Mouse (Mus musculus) lung, embryonic 14.5 days (tissue): Measurements from ENCODE around the gene Gm13090. TPM values are rescaled to one million over a fixed set of nuclear protein-coding genes. Genes with fewer than 3 reads are reported as not detected.

Experiments used
- ATAC-seq: fragments of 200-750 bp; cut with Nextera tagmentation; 2 replicates; pipeline ENCODE4 v1.8.0; 2017; ENCODE audit warnings: mild to moderate bottlenecking, moderate TSS enrichment, moderate library complexity; ENCODE audit not compliant: insufficient read depth
- DNase-seq: peaks from one replicate; pipeline ENCODE4 v3.0.0-alpha.2; 2015
- H3K27ac ChIP-seq: fragments of 300-500 bp; sonication (generic); 2 replicates; pipeline ENCODE4 v1.5.1; 2014; ENCODE audit warnings: low read depth, mild to moderate bottlenecking, moderate library complexity
- H3K27me3 ChIP-seq: fragments of 300-500 bp; sonication (generic); 2 replicates; pipeline ENCODE4 v1.6.1; 2014; ENCODE audit warnings: low read length, control low read depth; ENCODE audit not compliant: insufficient read depth
- H3K36me3 ChIP-seq: fragments of 300-500 bp; sonication (generic); 2 replicates; pipeline ENCODE4 v1.6.1; 2014; ENCODE audit warnings: control low read depth; ENCODE audit not compliant: insufficient read depth
- H3K4me1 ChIP-seq: fragments of 300-500 bp; sonication (generic); 2 replicates; pipeline ENCODE4 v1.6.1; 2014; ENCODE audit warnings: antibody characterized with exemption, control low read depth; ENCODE audit not compliant: insufficient read depth
- H3K4me2 ChIP-seq: fragments of 300-500 bp; sonication (generic); 2 replicates; pipeline ENCODE4 v1.6.1; 2014; ENCODE audit warnings: mild to moderate bottlenecking
- H3K4me3 ChIP-seq: fragments of 300-500 bp; sonication (generic); 2 replicates; pipeline ENCODE4 v1.5.1; 2014; ENCODE audit warnings: low read depth, low read length
- H3K9ac ChIP-seq: fragments of 300-500 bp; sonication (generic); 2 replicates; pipeline ENCODE4 v1.6.1; 2014
- H3K9me3 ChIP-seq: fragments of 300-500 bp; sonication (generic); 2 replicates; pipeline ENCODE4 v1.6.1; 2016; ENCODE audit warnings: low read depth, low read length, control low read depth
- CTCF ChIP-seq: IDR thresholded peaks from 2 replicates; pipeline ENCODE4 v1.5.1; 2016; ENCODE audit warnings: antibody characterized with exemption, low read depth
- WGBS: fragments of 180-500 bp; shearing (Covaris S2); extraction: QIAGEN DNeasy Blood & Tissue Kit; methylation state at CpG from one replicate; pipeline ENCODE4 v1.1.7; 2014; 5-methylcytosine and 5-hydroxymethylcytosine counted together
- polyA plus RNA-seq: library from polyadenylated mRNA; unstranded; fragments of >200 nt; fragmentation: Nextera tagmentation; extraction: Ambion mirVana; gene quantifications from 2 replicates; pipeline ENCODE4 v1.2.1, GENCODE M21; 2014

Gm13090 gene
- polyA plus RNA-seq, 1 experiment from 2014 or later = not detected

DNA sequence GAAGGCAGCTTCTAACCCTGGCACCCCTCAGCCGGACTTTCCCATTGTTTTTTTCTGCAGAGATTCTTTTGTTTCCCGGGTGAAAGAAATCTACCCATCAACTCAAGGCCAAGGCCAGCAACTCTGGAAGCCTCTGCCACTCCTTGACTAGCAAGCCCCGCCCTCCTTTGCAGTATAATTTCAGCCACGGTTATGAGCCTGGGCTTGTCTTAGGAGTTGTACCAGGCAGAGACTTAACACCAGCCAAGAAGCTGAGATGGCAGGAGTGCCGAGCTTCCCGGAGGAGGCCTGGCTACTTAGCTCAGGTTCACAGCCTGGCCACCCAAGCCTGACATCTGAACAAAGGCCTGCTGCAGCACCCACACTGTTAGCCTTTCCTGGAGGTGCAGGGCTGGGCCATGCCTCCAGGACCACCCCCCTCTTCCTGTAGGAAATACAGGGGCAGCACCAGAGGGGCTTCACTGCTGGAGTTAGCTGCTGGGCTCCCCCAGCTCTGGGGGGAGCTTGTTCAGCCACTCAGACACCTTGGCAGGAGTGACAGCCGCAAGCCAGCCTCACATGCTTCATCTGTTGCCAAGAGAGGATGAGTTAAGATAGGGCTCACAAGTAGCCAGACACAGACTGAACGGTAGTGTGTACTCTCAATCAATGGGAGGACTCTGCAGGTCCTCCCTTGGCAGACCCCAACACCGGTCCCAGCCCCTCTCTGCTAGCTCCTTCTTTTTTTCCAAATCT, 41.6 kb downstream of the Gm13090 start:
- WGBS = 58% methylated on average over 9 of the region's 9 CpGs
- Histone ChIP-seq H3K36me3 (no peaks in the 10 kb centered on the region), H3K4me2 (no peak overlapping the region), H3K9ac (no peak overlapping the region), H3K4me3 (no peak overlapping the region), H3K4me1 (no peaks in the 10 kb centered on the region), H3K9me3 (no peaks in the 10 kb centered on the region), H3K27ac (no peak overlapping the region), H3K27me3 (no peaks in the 10 kb centered on the region)
- DNase-seq = no peak
- no peak for ATAC-seq
- TF ChIP-seq CTCF = no peak

DNA sequence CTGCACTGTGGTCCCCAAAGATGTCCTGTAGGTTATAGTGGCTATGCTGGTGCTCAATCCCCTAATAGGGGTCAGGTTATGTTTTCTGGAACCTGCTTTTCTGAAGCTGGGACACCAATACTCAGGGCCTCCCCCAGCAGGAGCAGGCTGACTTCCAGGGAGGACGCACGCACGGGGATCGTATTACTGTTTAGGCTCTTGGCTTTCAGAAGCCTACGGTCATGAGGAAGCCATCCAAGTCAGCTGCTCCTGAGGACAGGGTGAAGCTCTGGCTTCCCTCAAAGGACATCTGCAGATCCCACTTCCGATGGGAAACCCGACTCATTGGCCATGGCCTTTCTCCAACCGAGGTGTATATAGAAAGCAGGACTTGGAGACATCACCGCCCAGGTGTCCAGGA, 43.1 kb downstream of the Gm13090 start:
- Histone ChIP-seq H3K27ac (no peak overlapping the region), H3K4me3 (no peak overlapping the region), H3K9me3 (no peaks in the 10 kb centered on the region), H3K9ac (no peak overlapping the region), H3K36me3 (no peaks in the 10 kb centered on the region), H3K4me2 (no peak overlapping the region), H3K4me1 (no peaks in the 10 kb centered on the region), H3K27me3 (no peaks in the 10 kb centered on the region)
- 52% methylated on average over 9 of the region's 9 CpGs for WGBS
- no peak for TF ChIP-seq CTCF
- ATAC-seq (no peak), DNase-seq (no peak)

DNA sequence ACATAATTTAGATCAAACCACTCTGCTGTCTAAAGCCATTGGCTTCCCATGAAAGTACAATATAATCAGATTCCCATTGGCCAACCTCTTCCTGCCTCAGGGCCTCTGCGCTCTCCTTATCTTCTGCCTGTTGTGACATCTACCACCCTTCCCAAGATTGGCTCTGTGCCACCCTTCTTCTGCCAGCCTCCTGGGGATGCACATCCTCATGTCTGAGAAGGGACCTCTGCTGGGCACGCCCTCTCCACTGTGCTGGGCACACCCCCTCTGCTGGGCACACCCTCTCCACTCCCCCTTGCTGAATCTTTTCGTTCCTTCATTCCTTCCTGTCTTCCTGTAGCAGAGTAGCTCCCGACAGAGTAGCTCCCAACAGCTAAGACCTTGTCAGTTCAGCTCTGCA, 44.4 kb downstream of the Gm13090 start:
- Histone ChIP-seq H3K9ac (no peak overlapping the region), H3K36me3 (no peaks in the 10 kb centered on the region), H3K4me1 (no peaks in the 10 kb centered on the region), H3K9me3 (no peaks in the 10 kb centered on the region), H3K4me3 (no peak overlapping the region), H3K27me3 (no peaks in the 10 kb centered on the region), H3K4me2 (no peak overlapping the region), H3K27ac (no peak overlapping the region)
- WGBS = 49% methylated on average over 4 of the region's 4 CpGs
- no peak for ATAC-seq
- DNase-seq = no peak
- no peak for TF ChIP-seq CTCF

DNA sequence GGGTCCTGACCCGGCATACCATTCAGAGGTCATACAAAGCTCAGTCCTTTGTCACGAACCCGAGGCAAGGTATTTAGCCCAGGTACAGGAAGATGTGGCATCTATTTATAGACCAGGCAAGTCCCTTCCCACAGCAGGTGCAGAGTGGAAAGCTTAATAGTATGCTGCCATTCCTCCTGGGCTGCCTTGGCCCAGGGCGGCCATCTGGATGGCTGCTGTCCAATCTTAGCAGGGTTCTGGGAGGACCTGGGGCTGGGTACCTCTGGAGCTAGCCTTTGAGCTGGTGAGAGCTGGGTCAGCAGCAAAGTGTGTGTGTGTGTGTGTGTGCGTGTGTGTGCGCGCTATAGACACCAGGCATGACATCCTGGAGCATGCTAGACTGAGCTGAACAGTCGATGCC, 46.1 kb downstream of the Gm13090 start:
- Histone ChIP-seq H3K9me3 (no peaks in the 10 kb centered on the region), H3K36me3 (no peaks in the 10 kb centered on the region), H3K4me2 (no peak overlapping the region), H3K4me1 (peaks cover 3% of the 10 kb centered on the region; the same call in 1 of the 2 replicates), H3K4me3 (no peak overlapping the region), H3K27ac (no peak overlapping the region), H3K9ac (no peak overlapping the region), H3K27me3 (peaks cover 8% of the 10 kb centered on the region)
- TF ChIP-seq CTCF = no peak
- ATAC-seq (no peak), DNase-seq (no peak)
- 80% methylated on average over 8 of the region's 8 CpGs for WGBS

DNA sequence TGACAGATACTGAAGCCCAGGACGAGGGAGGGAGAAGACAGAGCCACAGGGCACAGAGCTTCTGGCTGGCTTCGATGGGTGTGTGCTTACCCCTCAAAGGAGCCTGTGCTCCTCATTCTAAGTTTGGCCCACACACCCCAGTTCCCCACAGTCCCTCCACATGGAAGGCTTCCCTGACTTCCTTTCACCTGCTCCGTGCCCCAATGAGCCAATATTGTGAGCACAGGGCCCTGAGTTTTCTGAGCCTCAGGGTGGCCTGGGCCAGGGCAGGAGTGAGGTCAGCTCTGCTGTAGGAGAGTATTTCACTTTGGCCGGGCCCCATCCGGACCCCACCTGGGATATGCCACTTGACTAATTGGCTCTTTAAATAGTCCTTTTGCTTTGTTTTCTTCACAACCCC, 48.3 kb downstream of the Gm13090 start:
- ATAC-seq = no peak
- no peak overlapping the region for H3K4me3 ChIP-seq
- DNase-seq = no peak
- no peak for TF ChIP-seq CTCF
- H3K36me3 ChIP-seq = no peaks in the 10 kb centered on the region
- 52% methylated on average over 5 of the region's 5 CpGs for WGBS
- H3K9ac ChIP-seq = no peak overlapping the region
- no peaks in the 10 kb centered on the region for H3K9me3 ChIP-seq
- no peak overlapping the region for H3K4me2 ChIP-seq
- peaks cover 4% of the 10 kb centered on the region; the same call in 1 of the 2 replicates for H3K4me1 ChIP-seq
- H3K27ac ChIP-seq = no peak overlapping the region
- H3K27me3 ChIP-seq = peaks cover 13% of the 10 kb centered on the region

DNA sequence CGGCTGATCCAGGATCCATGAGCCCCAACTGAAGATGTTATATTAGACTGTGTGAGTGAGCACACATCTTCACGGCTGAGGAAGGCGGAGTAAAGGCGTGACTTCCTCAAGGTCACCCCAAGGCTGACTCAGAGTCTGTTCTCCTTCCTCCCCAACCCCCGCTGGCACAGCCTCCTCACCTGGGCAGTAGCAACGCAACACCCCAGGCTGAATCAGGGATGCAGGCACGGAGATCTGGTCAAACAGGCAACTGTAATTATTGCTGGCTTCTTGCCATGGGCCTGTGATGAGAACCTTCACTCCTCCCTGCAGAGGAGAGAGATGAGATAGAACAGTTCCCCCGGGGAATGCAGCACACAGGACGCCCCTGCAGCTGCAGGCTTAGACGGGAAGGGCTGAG, 48.8 kb downstream of the Gm13090 start:
- Histone ChIP-seq H3K4me1 (peaks cover 4% of the 10 kb centered on the region; the same call in 1 of the 2 replicates), H3K27me3 (peaks cover 13% of the 10 kb centered on the region), H3K9ac (no peak overlapping the region), H3K4me3 (no peak overlapping the region), H3K36me3 (no peaks in the 10 kb centered on the region), H3K9me3 (no peaks in the 10 kb centered on the region), H3K27ac (no peak overlapping the region), H3K4me2 (no peak overlapping the region)
- no peak for TF ChIP-seq CTCF
- ATAC-seq = no peak
- 21% methylated on average over 10 of the region's 10 CpGs for WGBS
- peak; percentile 40 for DNase-seq

DNA sequence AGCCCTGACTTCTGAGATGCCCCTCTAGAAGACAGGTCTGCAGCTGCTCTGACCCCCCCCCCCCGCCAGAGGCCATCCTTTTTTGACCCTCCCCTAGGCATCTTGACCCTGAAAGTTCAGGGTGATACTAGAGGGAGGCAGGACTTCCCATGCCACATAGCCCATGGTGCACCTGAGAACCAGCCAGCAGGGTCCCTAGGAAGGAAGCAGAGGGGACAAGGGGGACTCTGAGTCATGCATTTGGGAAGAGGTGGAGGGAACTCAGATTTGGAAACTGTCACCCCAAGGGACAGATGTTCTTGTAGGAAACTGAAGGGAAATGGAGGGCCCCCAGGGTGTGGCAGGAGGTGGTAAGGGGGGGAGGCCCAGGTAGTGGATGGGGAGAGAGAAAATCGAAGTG, 49.2 kb downstream of the Gm13090 start:
- Histone ChIP-seq H3K9ac (no peak overlapping the region), H3K36me3 (no peaks in the 10 kb centered on the region), H3K4me2 (no peak overlapping the region), H3K4me1 (peaks cover 4% of the 10 kb centered on the region; the same call in 1 of the 2 replicates), H3K27me3 (peaks cover 13% of the 10 kb centered on the region), H3K9me3 (no peaks in the 10 kb centered on the region), H3K4me3 (no peak overlapping the region), H3K27ac (no peak overlapping the region)
- DNase-seq (no peak), ATAC-seq (no peak)
- no peak for TF ChIP-seq CTCF
- WGBS = 27% methylated on average over 2 of the region's 2 CpGs
